Mouse (Mus musculus) retina, embryonic 14.5 days (tissue): ENCODE results near the gene Tom1l2.

Source experiments
- DNase-seq: peaks from one replicate; pipeline ENCODE4 v3.0.0-alpha.2; 2015; ENCODE audit warnings: low spot score

Gene Tom1l2

DNA sequence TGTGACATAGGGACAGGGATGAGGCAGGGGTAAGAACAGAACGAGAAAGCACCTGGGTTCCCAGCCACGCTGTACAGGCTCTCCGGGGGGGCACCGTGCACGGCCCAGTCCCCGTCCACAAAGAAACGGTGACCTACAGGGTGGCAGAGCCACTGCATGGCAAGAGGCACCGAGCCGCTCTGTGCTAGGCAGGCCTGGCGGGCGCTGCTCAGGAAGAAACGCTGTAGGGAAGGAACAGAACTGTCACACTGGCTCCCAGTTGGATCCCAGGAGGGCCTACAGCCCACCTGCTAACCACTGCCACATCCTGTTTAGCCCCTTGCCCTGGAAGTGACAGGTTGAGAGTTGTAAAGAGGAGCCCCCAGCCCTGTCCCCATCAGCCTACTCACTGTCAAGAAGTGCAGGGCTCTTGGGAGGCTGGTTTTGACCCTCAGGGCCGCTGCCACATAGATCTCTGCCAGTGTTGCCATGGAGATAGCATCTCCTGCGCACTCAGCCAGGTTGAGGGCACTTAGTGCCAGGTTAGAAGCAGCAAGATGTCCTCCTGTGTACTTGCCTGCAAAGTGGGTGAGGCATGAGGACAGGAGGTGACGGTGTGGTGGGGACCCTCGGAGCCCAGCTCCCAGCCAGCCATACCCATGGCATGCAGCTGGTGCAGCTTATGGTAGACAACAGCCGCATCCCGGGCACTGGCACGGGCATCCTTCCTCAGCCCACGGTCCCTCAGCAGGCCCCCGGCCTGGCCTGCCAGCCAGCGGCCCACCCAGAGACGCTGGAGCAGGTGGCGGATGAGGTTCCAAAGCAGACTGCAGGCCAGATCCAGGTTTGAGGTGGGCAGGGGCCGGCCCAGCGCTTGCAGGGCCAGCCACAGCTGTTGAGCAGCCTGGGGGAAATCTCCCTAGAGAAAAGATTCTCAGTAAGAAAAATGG lies 149.7 kb downstream of the Tom1l2 start:
- no peak for DNase-seq

DNA sequence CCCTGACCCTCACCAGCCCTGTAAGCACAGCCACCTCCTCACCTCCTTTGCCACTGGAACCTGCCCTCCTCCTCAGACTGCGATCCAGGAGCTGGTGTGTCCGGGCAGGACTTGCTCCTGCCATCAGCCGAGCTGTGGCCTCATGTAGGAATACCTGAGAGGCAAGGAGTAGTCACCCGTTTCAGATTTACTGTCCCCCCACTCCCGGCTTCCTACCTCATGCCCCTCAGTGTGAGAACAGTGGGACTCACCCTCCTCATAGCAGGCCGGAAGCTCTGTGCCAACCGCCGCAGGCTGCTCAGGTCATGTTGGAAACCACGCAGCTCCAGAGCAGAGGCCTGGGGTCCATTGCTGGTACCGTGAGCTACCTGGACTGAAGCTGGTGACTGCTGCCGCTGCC lies 152.3 kb downstream of the Tom1l2 start:
- no peak for DNase-seq

DNA sequence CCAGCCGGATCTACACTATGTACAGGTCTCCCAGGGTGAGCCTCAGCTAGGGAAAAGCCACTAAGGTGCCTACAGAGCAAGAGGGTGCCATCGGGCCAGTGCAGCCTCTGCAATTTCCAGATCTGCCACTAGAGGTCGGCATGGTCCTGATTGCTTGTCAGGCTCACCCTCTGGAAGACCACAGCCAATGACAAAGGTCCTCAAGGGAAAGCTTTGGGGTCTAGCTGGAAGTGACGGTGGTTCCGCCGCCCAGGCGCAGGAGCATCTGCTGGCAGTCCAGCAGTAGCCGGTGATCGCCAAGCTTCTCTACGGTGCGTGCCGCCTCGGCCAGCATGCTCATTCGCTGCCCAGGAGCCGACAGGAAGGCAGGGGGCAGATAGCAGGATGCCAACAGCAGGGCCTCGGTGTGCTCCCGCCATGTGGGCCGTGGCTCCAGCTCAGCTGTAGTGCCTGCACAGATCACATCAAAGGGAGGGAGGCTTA lies 153.0 kb downstream of the Tom1l2 start:
- DNase-seq, result peak; percentile 99

DNA sequence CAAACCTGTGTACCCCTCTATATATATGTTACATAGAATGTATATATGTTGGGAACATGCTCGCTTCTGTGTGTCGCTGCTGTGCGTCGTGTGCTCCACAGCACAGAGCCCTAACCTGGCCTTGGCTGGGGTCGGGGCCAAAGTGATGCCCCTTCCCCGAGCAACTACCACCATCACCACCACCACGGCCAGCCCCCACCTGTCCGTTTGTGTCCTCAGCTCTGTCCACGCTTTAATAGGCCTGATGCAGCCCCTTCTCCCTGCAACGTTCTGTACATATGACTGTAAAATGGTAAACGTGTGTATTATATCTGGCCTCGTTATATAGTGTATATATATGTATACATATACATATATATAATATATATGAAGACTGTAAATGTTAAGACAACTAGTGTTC lies 154.1 kb downstream of the Tom1l2 start:
- no peak for DNase-seq

DNA sequence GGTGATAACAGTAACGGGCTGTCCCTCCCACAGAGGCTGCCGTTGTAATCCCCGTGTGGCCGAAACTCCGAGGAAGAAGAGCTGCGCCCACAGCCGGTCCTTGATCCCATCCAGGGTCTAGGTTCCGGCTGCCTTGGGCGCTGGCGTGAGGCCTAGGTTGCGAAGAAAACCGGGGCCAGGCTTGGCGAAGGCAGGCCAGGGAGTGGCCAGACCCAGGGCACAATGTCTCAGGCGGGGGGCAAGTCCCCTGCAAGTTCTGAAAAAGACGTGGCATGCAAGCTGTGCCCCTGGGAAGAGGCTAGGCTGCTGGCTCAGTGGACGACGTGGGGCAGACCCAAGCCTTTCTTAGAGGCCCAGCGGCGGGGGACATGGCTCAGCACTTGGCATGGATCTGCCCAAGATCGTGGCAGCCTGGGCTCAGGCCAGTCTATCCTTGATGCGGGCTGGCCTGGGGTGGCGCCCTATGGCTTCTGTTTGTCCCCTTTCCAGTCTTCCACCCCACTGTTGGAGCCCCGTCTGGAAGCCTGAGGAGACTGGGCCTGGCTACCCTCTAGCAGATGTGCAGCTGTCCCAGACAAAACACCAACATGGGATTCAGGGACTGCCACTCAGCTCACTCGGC lies 154.6 kb downstream of the Tom1l2 start:
- DNase-seq, result no peak

DNA sequence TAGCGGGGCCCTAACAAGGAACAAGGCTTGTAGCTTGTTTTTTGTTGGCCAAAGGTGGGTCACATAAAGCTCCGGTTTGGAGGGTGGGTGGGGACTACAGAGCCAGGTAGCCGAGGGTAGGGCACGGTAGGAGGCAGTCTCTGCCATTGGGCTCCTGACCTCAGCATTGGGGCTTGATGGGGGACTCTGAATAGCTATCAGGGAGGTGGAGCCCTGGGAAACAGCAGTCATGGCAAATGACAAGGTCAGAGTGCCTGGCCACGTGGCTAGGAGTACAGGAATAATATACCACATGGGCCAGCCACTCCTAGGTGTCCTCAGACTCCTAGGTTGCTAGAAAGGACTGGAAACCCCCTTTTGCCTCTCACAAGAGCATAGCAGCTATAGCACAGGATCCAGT lies 156.4 kb downstream of the Tom1l2 start:
- DNase-seq, result no peak

DNA sequence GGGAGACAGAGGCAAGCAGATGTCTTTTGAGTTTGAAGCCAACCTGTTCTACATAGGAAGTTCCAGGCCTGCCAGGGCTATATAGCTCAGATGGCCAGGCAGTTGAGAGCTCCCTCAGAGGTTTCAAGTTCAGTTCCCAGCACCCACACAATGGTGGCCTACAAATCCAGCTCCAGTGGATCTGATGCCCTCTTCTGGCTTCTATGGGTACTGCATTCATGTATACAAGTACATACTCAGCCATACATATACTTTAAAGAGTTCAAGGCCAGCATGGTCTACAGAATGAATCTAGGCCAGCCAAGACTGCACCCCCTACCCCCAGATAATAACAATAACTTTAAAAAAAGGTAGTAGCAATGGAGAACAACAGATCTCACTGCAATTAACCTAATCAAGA lies 157.6 kb downstream of the Tom1l2 start:
- peak; percentile 64 for DNase-seq

DNA sequence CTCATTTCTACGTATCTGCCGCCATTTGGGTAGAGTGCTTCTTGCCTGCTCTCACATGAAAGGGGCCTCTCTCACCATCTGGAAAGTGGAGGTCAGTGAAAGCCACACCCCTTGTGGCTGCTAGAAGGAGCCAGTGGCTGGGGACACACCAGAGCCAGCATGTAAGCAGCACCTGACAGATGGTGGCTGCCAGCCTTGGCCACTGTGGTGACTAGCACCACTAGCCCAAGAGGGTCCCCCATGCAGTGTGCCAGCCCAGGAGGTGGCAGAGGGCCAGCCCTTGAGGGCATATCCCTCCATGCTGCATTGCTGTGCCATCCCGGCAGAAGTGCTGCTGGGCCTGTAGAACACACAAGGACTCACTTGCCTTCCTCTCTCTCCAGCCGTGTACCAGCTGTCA lies 159.1 kb downstream of the Tom1l2 start:
- no peak for DNase-seq

DNA sequence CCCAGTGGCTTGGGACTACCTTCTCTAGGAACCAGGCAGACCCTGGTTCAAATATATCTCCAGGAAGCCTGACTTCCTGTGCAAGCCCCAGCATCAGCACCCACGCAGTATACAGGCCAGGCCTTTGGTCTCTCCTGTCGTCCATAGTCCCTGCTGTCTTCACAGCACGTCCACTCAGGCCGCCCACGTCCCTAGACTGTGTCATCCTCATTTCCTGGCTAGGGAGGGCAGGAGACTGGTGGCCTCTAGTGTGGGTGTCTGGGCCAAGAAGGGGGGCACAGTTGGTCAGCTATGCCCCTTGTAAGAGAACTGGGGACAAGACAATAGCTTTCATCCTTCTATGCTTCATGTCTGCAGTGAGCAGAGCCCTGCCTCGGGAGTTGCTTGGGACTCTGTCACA lies 160.2 kb downstream of the Tom1l2 start:
- DNase-seq, result no peak

DNA sequence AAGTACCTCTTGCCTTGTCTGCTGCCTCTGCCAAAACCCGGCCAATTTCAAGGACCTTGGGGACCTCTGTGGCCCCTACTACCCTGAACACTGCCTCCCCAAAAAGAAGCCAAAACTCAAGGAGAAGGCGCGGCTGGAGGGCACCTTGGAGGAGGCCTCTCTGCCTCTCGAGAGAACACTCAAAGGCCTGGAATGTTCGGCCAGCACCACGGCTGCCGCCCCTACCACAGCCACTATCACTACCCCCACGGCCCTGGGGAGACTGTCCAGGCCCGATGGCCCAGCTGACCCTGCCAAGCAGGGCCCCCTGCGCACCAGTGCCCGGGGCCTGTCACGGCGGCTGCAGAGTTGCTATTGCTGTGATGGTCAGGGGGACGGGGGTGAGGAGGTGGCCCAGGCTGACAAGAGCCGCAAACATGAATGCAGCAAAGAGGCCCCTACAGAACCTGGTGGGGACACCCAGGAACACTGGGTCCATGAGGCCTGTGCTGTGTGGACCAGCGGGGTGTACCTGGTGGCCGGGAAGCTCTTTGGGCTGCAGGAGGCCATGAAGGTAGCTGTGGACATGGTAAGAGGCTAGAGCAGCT lies 162.6 kb downstream of the Tom1l2 start:
- no peak for DNase-seq

DNA sequence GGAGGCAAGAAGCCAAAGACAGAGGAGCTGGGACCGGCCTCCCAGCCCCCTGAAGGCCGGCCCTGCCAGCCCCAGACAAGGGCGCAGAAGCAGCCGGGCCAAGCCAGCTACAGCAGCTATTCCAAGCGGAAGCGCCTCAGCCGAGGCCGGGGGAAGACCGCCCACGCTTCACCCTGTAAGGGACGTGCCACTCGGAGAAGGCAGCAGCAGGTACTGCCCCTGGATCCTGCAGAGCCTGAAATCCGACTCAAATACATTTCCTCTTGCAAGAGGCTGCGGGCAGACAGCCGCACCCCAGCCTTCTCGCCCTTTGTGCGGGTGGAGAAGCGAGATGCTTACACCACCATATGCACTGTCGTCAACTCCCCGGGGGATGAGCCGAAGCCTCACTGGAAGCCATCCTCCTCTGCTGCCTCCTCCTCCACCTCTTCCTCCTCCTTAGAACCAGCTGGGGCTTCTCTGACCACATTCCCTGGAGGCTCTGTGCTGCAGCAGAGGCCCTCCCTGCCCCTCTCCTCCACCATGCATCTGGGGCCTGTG lies 163.1 kb downstream of the Tom1l2 start:
- DNase-seq, result no peak

DNA sequence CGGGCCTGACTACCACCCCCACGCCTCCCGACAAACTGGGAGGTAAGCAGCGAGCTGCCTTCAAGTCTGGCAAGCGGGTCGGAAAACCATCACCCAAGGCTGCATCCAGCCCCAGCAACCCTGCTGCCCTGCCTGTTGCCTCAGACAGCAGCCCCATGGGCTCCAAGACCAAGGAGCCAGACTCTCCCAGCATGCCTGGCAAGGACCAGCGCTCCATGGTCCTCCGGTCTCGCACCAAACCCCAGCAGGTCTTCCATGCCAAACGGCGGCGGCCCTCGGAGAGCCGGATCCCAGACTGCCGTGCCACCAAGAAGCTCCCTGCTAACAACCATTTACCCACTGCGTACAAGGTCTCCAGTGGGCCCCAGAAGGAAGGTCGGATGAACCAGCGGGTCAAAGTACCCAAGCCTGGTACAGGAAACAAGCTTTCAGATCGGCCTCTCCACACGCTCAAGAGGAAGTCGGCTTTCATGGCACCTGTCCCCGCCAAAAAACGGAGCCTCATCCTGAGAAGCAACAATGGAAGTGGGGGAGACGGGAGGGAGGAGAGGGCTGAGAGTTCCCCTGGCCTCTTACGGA lies 164.3 kb downstream of the Tom1l2 start:
- DNase-seq, result no peak

DNA sequence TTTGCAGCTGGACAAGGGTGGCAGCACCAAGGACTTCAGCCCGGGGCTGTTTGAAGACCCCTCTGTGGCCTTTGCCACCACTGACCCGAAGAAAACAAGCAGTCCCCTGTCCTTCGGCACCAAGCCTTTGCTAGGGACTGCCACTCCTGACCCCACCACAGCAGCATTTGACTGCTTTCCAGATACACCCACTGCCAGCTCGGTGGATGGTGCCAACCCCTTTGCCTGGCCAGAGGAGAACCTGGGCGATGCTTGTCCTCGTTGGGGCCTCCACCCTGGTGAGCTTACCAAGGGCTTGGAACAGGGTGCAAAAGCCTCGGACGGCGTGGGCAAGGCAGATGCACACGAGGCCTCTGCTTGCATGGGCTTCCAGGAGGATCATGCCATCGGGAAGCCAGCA lies 165.6 kb downstream of the Tom1l2 start:
- DNase-seq, result no peak

DNA sequence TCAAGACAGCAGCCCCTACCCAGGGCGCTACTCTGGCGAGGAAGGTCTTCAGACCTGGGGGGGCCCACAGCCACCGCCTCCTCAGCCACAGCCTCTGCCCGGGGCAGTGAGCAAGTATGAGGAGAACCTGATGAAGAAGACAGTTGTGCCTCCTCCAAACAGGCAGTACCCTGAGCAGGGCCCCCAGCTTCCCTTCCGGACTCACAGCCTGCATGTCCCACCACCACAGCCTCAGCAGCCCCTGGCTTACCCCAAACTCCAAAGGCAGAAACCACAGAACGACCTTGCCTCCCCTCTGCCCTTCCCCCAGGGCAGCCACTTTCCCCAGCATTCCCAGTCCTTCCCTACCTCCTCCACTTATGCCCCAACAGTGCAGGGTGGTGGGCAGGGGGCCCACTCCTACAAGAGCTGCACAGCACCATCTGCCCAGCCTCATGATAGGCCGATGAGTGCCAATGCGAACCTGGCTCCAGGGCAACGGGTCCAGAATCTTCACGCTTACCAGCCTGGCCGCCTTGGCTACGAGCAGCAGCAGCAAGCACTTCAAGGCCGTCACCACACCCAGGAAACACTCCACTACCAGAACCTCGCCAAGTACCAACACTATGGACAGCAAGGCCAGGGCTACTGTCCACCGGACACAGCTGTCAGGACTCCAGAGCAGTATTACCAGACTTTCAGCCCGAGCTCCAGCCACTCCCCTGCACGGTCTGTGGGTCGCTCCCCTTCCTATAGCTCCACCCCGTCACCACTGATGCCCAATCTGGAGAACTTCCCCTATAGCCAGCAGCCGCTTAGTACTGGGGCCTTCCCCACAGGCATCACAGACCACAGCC lies 167.1 kb downstream of the Tom1l2 start:
- DNase-seq, result no peak

DNA sequence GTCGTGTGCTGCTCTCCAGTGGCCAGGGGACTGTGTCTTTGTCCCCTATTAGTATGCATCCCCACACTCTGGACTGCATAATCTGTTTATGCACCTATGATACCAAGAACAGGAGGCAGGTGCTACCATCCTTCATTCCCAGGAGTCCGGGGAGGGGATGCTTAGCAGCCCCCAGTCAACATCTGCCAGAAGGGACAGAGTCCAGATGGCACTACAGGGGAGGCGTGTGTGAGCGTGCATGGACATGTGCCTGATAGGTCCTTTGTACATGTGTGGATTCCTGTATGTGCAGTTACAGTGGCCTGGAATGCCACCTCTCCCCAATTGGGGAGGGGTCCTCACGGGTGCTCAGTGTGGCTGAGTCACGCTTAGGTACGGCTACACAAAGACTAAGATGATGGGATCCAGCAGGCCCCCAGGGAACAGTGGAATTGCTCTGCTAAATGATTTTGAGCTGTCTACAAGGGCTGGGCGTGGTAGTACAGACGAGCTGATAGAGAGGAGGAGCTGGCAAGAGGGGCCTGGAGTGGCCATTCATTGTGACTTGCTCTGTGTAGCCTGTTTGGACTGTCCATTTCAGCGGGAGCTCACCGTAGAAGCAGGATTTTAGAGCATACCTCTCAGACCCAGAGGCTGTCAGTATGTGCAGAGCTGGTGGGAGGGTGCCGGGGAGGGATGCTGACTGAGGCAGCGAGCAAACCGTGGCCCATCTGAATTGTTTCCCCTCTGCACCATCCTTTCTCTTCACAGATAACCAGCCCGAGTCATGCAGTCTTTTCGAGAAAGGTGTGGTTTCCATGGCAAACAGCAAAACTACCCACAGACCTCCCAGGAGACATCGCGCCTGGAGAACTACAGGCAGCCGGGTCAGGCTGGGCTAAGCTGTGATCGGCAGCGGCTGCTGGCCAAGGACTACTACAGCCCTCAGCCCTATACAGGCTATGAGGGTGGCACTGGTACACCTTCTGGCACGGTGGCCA lies 168.1 kb downstream of the Tom1l2 start:
- DNase-seq, result peak; percentile 36

DNA sequence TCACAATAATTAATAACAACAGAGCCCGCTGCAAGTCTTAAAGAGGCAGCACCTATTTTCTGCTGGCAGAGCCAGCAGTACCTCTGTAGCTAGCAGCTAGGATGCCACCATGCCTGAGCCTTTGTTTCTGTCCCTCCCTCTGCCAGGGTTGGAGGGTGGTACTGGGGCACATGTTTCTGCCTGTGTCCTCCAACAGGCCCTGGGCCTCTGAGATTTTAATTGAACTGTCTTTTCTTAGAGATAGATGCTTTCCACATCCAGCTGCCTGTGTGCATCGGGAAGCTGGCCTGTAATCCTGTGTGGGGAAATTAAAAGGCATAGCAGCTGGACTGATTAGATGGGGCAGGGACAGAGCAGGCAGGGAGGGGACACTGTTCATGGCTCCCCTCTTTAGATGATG lies 170.0 kb downstream of the Tom1l2 start:
- no peak for DNase-seq

DNA sequence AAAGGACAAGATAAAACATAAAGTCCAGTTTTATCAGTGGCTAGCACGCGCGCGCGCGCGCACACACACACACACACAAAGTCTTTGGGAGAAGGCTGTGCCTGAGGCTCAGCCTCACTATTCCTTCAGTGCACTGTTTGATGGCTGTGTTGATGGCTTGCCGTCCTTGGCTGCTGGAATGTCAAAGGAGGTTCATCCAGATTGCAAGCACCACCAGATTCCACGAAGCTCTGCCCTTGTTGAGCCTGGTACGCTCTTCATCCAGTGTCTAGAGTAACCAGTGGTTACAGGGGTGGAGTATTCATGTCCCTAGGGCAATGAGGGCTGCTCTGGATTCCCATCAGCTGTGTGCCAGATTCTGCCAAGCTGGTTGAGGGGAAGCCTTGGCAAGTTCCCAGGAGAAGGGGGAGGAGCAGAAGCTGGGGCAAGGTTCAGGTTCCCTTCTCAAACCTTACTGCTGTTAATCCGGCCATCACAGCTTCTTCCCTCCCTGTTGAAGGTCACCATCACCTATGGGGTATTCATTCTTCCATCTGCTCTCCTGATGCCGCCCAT lies 170.5 kb downstream of the Tom1l2 start:
- peak; percentile 19 for DNase-seq

DNA sequence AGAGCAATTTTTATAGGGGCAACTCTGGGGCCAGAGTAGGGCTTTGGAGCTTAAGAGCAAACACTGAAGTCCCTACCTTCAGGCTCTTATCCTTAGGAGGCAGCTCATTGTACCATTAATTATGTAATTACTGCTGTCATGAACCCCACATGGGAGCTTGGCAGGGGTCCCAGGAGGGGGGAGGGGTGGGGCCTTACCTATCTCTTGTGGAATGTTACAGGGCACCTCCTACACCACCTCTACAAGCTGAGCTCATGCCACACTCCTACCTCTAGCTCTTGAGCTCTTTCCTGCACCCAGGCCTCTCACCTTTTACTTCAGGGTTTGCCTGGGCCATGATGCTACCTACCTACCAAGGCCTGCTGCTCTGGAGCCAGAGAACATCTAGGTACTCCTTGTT lies 174.2 kb downstream of the Tom1l2 start:
- DNase-seq, result no peak

DNA sequence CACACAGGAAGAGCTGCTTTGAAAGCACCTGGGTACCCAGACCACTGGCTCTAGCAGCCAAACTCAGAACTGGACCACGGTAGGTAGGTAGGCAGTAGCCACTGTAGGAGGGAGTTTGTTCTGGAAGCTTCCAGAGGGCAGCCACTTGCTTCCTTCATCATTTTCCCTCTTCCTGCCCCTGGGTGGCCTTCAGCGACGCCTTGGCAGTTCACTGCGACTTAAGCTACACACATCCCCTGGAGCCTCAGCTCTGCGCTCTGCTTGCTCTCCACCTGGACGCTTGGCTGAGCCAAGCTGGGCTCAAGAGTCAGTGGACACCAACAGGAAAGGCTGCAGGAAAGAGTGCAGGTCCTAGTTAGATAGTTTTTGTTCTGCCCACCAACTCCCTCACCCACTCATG lies 174.7 kb downstream of the Tom1l2 start:
- DNase-seq, result peak; percentile 10
